Mouse (Mus musculus) hindbrain, embryonic 14.5 days (tissue): ENCODE results near the gene Dlgap4. TPM values are rescaled to one million over a fixed set of nuclear protein-coding genes. Genes with fewer than 3 reads are reported as not detected.
"Not testable (repeated sequence)": the region's sequence is repeated elsewhere in the genome, so short reads cannot be mapped to it uniquely, and the experiment has no call there.

Source experiments
- ATAC-seq: fragments of 200-750 bp; cut with Nextera tagmentation; 2 replicates; pipeline ENCODE4 v1.8.0; 2017; ENCODE audit warnings: moderate number of reproducible peaks, mild to moderate bottlenecking, moderate TSS enrichment, moderate library complexity; ENCODE audit not compliant: low FRiP score
- DNase-seq: peaks from one replicate; pipeline ENCODE4 v3.0.0-alpha.2; 2015; ENCODE audit warnings: low spot score
- H3K27ac ChIP-seq: fragments of 300-500 bp; sonication (generic); 2 replicates; pipeline ENCODE4 v1.5.1; 2014; ENCODE audit warnings: mild to moderate bottlenecking, moderate library complexity
- H3K27me3 ChIP-seq: fragments of 300-500 bp; sonication (generic); 2 replicates; pipeline ENCODE4 v1.6.1; 2014; ENCODE audit warnings: mild to moderate bottlenecking, low read length, mixed read lengths; ENCODE audit not compliant: control insufficient read depth, insufficient read depth
- H3K36me3 ChIP-seq: fragments of 300-500 bp; sonication (generic); replicated peaks from 2 replicates; pipeline ENCODE4 v1.6.1; 2014; ENCODE audit not compliant: control insufficient read depth, insufficient read depth
- H3K4me1 ChIP-seq: fragments of 300-500 bp; sonication (generic); replicated peaks from 2 replicates; pipeline ENCODE4 v1.6.1; 2014; ENCODE audit warnings: antibody characterized with exemption, low read length, mixed read lengths; ENCODE audit not compliant: control insufficient read depth, insufficient read depth
- H3K4me2 ChIP-seq: fragments of 300-500 bp; sonication (generic); replicated peaks from 2 replicates; pipeline ENCODE4 v1.6.1; 2014; ENCODE audit warnings: mild to moderate bottlenecking, moderate library complexity
- H3K4me3 ChIP-seq: fragments of 300-500 bp; sonication (generic); replicated peaks from 2 replicates; pipeline ENCODE4 v1.5.1; 2014; ENCODE audit warnings: mild to moderate bottlenecking, low read length
- H3K9ac ChIP-seq: fragments of 300-500 bp; sonication (generic); 2 replicates; pipeline ENCODE4 v1.6.1; 2014
- H3K9me3 ChIP-seq: fragments of 300-500 bp; sonication (generic); 2 replicates; pipeline ENCODE4 v1.6.1; 2016; ENCODE audit warnings: low read length; ENCODE audit not compliant: control insufficient read depth
- WGBS: fragments of 180-500 bp; shearing (Covaris S2); extraction: QIAGEN DNeasy Blood & Tissue Kit; methylation state at CpG from one replicate; pipeline ENCODE4 v1.1.7; 2014; 5-methylcytosine and 5-hydroxymethylcytosine counted together
- polyA plus RNA-seq: library from polyadenylated mRNA; unstranded; fragments of >200 nt; fragmentation: Nextera tagmentation; extraction: Ambion mirVana; gene quantifications from 2 replicates; pipeline ENCODE4 v1.2.1, GENCODE M21; 2014

Dlgap4 gene
- polyA plus RNA-seq, 1 experiment from 2014 or later, result 220 TPM

DNA sequence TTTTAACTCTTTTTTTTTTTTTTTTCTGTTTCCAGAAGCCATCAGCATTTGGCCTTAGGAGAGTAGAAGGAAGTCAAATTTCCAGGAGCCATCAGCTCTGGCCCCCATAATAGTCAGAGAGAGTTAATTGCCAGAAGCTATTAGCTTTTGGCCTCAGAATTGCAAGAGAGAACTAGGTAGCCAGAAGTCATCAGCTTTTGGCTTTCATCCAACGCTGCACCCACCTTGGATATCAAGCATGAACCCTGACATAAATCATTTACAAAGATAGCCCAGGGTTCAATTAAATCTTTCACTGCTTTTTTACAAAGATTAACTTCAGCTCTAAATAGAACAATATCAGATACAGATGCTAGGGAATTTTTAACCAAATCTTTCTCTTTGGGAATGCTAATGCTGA lies 185.0 kb downstream of the Dlgap4 start:
- Histone ChIP-seq H3K27me3 (no peaks in the 10 kb centered on the region), H3K4me1 (no peaks in the 10 kb centered on the region), H3K4me3 (no peak overlapping the region), H3K36me3 (no peaks in the 10 kb centered on the region), H3K27ac (no peak overlapping the region), H3K4me2 (no peak overlapping the region), H3K9me3 (peaks cover 1% of the 10 kb centered on the region; the same call in 1 of the 2 replicates), H3K9ac (no peak overlapping the region)
- WGBS, result 91% methylated on average over 1 of the region's 1 CpGs
- DNase-seq (no peak), ATAC-seq (no peak)

DNA sequence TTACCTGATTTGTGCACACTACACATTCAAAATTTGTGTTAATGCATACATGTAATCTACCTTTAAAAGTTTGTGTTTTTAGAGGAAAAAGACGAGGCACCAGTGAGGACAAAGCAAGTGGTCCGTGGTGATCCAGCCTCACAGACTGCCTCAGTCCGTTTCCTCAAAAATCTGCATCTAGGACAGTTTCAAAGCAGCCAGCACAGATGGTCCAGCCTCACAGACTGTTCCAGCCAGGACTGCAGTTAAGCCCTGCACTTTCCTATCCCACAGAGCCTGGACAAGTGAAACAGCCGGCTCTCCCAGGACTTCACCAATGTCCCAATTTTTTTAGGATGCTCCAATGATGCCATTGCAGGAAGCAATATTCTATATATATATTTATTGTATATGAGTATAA lies 187.5 kb downstream of the Dlgap4 start:
- Histone ChIP-seq H3K27ac (no peak overlapping the region), H3K4me3 (no peak overlapping the region), H3K4me1 (no peaks in the 10 kb centered on the region), H3K9me3 (no peaks in the 10 kb centered on the region), H3K9ac (no peak overlapping the region), H3K36me3 (no peaks in the 10 kb centered on the region), H3K4me2 (no peak overlapping the region), H3K27me3 (no peaks in the 10 kb centered on the region)
- no peak for DNase-seq
- 79% methylated on average over 4 of the region's 4 CpGs for WGBS
- no peak for ATAC-seq

DNA sequence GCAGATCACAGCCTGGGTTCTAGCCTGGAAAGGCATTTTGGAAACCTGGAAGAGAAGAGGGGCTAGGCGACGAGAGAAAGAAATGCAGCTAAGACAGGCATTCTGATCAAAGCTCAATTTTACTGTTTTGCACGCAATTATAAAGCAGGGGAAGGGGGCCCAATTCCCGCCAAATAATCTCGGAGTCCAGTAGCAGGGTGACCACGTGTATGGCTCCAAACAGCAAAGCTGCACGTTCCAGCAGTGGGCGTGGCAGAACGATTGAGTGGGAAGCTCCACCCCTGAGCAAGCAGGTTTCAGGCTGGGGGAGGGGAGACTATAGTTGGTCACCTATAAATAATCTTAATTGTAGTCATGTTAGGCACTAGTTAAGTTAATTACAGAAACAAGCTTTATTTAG lies 188.6 kb downstream of the Dlgap4 start:
- H3K36me3 ChIP-seq, ATAC-seq, DNase-seq, H3K9ac ChIP-seq, H3K4me1 ChIP-seq, H3K27me3 ChIP-seq, H3K4me3 ChIP-seq, H3K9me3 ChIP-seq, H3K4me2 ChIP-seq, H3K27ac ChIP-seq: not testable (repeated sequence)
- WGBS, result 59% methylated on average over 9 of the region's 9 CpGs

DNA sequence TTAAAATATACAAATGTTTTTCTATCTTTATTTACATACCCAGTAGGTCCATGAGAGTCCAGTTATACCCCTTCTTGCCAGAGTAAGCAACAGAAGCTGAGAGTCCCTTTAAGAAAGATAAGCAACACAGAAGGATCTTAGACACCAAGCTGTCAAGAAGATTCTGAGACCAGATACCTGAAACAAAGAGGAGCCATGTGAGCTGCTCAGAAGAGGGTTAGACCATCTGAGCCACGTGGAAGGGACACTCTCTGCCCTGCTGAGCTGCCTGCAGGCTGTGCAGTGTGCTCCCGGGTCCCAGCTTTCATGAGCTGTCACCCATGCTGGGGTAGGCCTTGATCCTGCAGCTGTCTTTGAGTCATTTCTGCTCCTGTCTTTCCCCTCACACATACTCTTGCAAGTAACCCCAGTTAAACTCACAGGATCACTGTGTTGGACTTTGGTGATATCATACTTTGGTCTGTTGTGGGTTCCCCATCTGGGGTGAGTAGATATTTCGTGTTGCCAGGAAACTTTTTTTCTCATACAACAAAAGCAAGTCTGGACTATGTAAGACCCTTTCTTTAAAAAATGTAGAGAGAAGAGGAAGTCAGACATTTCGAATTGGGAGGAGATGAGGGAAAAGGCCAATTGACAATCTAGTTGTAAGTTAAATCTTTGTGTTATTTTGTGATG lies 190.3 kb downstream of the Dlgap4 start:
- H3K36me3 ChIP-seq, result no peaks in the 10 kb centered on the region
- no peak overlapping the region for H3K9ac ChIP-seq
- 63% methylated on average over 4 of the region's 4 CpGs for WGBS
- no peaks in the 10 kb centered on the region for H3K27me3 ChIP-seq
- H3K27ac ChIP-seq, result no peak overlapping the region
- H3K4me3 ChIP-seq, result no peak overlapping the region
- ATAC-seq (no peak), DNase-seq (no peak)
- H3K9me3 ChIP-seq, result no peaks in the 10 kb centered on the region
- no peak overlapping the region for H3K4me2 ChIP-seq
- H3K4me1 ChIP-seq, result no peaks in the 10 kb centered on the region

DNA sequence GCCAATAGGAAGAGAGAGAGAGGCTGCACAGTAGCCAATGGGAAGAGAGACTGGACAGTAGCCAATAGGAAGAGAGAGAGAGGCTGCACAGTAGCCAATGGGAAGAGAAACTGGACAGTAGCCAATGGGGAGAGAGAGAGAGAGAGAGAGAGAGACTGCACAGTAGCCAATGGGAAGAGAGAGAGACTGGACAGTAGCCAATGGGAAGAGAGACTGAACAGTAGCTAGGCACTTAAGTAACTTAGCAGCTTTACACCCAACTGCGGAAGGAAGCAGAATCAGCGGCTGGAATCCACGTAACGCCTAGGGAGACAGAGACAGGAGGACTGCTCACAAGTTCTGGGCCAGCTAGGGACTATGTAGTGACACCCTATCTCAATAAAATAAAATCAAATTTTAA lies 191.1 kb downstream of the Dlgap4 start:
- H3K4me2 ChIP-seq, result no peak overlapping the region
- ATAC-seq (no peak), DNase-seq (no peak)
- H3K9ac ChIP-seq, result no peak overlapping the region
- 92% methylated on average over 4 of the region's 4 CpGs for WGBS
- H3K4me1 ChIP-seq, result no peaks in the 10 kb centered on the region
- H3K27me3 ChIP-seq, result no peaks in the 10 kb centered on the region
- H3K9me3 ChIP-seq, result no peaks in the 10 kb centered on the region
- H3K36me3 ChIP-seq, result no peaks in the 10 kb centered on the region
- no peak overlapping the region for H3K27ac ChIP-seq
- H3K4me3 ChIP-seq, result no peak overlapping the region

DNA sequence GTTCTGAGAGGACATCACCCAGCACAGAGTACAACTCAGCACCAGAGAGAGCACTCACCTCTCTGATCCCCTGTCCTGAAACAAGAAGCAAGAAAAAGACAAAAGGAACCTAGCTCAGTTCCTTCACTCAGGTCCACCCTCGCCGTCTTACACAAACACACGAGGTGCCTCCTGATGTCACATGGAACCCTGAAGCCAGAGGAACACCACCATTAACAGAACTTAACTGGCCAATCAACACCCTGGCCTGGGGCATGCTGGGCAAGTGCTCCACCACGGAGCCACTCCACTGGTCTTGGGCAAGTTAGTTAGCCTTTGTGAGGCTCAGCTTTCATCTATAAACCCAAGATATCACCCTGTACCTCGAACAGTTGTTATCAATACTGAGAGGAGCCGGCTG lies 193.4 kb downstream of the Dlgap4 start:
- WGBS, result 78% methylated on average over 6 of the region's 6 CpGs
- no peaks in the 10 kb centered on the region for H3K36me3 ChIP-seq
- H3K4me3 ChIP-seq, result no peak overlapping the region
- H3K27me3 ChIP-seq, result no peaks in the 10 kb centered on the region
- no peak overlapping the region for H3K27ac ChIP-seq
- no peaks in the 10 kb centered on the region for H3K9me3 ChIP-seq
- DNase-seq (no peak), ATAC-seq (no peak)
- H3K4me2 ChIP-seq, result no peak overlapping the region
- no peaks in the 10 kb centered on the region for H3K4me1 ChIP-seq
- no peak overlapping the region for H3K9ac ChIP-seq

DNA sequence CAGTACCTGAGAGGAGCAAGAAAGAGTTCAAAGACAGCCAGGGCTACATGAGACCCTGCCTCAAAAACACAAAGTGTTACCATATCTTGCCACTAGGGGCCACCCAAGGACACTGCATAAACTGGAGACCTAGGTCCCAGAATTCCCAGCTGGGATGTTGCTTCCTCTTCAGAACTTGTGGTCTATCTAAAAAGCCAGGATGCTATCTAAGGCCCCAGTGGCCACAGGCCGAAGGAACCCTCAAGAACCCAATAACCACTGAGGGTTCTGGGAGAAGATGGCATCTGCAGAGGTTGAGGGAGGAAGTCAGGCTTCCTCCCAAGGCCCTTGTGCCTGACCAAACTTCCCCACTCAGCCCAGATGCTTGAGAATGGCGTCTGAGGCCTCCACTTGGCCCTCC lies 196.1 kb downstream of the Dlgap4 start:
- DNase-seq (peak; percentile 78), ATAC-seq (no peak)
- H3K9me3 ChIP-seq, result no peaks in the 10 kb centered on the region
- H3K27ac ChIP-seq, result no peak overlapping the region
- H3K4me2 ChIP-seq, result no peak overlapping the region
- no peak overlapping the region for H3K4me3 ChIP-seq
- no peaks in the 10 kb centered on the region for H3K27me3 ChIP-seq
- H3K36me3 ChIP-seq, result no peaks in the 10 kb centered on the region
- H3K9ac ChIP-seq, result no peak overlapping the region
- H3K4me1 ChIP-seq, result peaks cover 6% of the 10 kb centered on the region
- WGBS, result 40% methylated on average over 2 of the region's 2 CpGs

DNA sequence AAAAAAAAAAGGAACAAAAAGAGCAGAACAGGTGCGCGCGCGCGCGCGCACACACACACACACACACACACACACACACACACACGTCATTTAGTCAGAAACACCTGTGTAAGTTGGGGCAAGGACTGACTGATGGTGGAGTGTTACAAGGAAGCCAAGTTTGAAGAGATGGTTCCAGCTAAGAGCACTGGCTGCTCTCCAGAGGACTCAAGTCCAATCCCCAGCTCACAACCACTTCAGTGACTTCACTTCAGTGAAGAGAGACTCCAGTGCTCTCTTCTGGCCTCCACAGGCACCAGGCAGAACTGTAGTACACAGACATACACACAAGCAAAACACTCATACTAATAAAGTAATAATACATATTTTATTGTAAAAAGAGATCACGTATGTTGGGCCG lies 197.2 kb downstream of the Dlgap4 start:
- H3K27ac ChIP-seq, result no peak overlapping the region
- no peaks in the 10 kb centered on the region for H3K36me3 ChIP-seq
- no peaks in the 10 kb centered on the region for H3K27me3 ChIP-seq
- ATAC-seq, result no peak
- no peaks in the 10 kb centered on the region for H3K9me3 ChIP-seq
- no peak overlapping the region for H3K9ac ChIP-seq
- peaks cover 6% of the 10 kb centered on the region for H3K4me1 ChIP-seq
- H3K4me3 ChIP-seq, result no peak overlapping the region
- WGBS, result 99% methylated on average over 10 of the region's 10 CpGs
- no peak overlapping the region for H3K4me2 ChIP-seq
- no peak for DNase-seq

DNA sequence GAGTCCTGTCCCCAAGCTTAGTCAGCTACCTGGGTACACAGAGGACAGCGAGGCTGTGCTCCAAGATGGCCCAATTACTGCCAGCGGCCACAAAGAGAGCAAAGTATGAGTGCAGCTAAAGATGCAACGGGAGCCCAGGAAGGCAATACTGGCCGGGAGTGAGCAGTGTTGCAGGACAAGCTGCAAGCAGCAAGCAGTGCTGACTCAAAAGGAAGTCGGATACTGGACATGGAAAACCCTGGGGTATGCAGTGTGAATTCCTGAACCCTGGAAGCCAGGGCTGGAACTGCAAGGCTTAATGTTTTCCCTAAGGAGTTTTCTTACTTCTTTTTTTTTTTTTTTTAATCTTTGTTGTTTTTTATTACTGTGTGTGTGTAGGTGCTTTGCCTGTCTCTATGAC lies 198.1 kb downstream of the Dlgap4 start:
- Histone ChIP-seq H3K36me3 (no peaks in the 10 kb centered on the region), H3K27me3 (no peaks in the 10 kb centered on the region), H3K4me3 (no peak overlapping the region), H3K4me2 (no peak overlapping the region), H3K4me1 (peaks cover 6% of the 10 kb centered on the region), H3K27ac (no peak overlapping the region), H3K9ac (no peak overlapping the region), H3K9me3 (no peaks in the 10 kb centered on the region)
- no peak for ATAC-seq
- 81% methylated on average over 5 of the region's 5 CpGs for WGBS
- no peak for DNase-seq
